Mouse (Mus musculus): Measurements from ENCODE around the gene P2ry2.

Gene P2ry2

DNA sequence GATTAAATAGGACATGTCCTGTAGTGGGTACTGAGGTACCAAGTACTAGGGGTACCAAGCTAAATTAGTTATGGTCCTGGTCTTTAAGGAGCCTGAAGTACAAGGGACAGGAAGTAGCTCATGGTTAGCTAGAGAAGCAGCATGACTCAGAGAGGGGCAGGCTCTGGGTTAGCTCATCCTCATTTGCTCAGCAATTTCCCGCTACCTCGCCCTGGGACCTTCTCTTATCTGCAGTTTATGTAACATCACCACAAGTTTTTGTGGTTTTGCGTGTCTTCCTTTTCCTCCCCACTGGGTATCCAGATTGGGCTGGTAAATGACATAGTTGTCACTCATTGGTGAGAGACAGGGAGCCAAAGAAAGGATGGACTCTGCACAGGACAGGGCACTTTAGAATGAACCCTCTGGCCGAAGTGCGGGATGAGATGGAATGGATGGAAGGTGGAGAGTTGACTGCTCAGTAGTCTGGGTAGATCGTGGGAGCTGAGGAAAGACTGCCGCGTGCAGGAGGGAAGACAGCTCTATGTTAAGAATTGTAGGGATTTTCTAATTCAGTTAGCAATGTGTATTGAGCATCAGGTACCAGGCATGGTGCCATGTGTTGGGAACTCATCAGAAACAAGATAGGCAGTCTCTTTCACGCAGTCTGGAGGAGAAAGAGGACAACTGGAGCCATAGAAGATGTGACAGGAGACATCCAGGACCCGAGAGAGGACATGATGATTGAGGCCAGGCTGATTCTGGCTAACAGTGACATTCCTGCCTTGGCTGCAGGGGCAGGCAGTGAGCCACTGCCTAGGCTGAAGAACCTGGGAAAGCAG, 15.2 kb upstream of the P2ry2 start:
- DNase-seq (ENCODE audit: low read depth in 2 of 2, low spot score in 2 of 2): peak in 1 of 2 experiments; percentile 14

- DNase-seq (ENCODE audit: low read depth in 2 of 2, low spot score in 2 of 2): no peak
These were observed 14.2 kb upstream of the P2ry2 start for GRCm38 (mm10) chr7:101026836-101027235.

DNA sequence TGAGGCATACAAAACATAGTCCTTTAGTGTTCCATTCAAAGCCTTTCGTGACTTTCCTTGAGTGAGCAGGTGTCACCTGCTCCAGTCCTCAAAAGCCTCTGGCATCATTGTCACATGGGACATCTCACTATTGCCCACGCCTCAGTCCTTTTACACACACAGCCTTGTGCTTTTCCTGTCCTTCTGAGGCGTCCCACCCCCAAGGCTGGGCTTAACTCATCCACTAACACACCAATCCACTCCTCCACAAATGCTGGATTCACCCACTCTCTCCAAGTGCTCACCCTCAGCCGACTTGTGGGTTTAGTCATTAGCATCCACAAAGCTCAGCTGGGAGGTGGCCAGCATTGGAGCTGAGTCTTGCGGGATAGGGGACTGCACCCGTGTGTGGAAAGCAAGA, 4.8 kb upstream of the P2ry2 start:
- no peak for DNase-seq (ENCODE audit: low read depth in 2 of 2, low spot score in 2 of 2)

- no peak for DNase-seq (ENCODE audit: low read depth in 2 of 2, low spot score in 2 of 2)
These were observed 4.4 kb upstream of the P2ry2 start for GRCm38 (mm10) chr7:101017021-101017461.

DNA sequence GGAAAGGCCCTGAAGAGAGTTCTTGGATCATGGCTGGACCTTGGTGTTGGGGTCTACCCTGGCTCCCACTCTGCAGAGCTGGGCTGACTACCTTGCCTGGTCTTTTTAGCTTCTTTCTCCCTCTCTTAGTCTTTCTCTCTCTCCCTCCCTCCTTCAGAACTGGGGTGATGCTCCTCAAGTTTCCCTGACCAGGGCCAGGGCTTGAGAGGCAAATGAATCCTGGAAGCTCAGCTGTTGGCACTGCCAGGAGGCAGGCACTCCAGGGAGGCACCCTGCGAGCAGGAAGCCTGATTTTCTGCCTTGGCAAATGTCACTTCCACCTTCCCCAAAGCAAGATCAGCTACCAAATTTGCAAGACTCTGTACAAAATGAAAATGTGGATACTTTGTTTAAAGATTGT, 2.3 kb upstream of the P2ry2 start:
- DNase-seq (ENCODE audit: low read depth in 2 of 2, low spot score in 2 of 2): no peak

- DNase-seq (ENCODE audit: low read depth in 2 of 2, low spot score in 2 of 2): no peak
These were observed 1.4 kb upstream of the P2ry2 start for GRCm38 (mm10) chr7:101014041-101014440.

- peak; percentile 20 to 41 for DNase-seq (ENCODE audit: low read depth in 2 of 2, low spot score in 2 of 2)
These were observed 842 bp downstream of the P2ry2 start for GRCm38 (mm10) chr7:101011681-101012367.

GRCm38 (mm10) chr7:101010741-101011140, 1.9 kb downstream of the P2ry2 start:
- no peak for DNase-seq (ENCODE audit: low read depth in 2 of 2, low spot score in 2 of 2)

DNA sequence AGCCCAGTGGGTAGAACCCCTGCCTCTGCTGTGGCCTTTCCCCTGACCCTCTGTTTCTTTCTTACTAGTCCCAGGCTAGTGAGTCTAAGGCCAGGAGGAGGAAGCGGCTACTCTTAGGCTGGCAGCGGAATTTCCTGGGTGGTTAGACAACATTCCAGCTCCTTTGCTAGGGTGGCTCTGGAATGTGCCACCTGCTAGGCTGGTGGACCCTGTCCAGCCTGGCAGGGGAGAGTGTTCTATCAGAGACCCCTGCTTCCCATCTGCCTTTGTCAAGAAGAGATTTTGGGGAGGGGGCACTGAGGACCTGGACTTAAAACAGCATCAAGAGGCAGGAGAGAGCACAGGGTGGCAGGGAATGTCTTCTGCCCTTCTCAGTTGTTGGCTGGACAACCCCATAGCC, 6.5 kb downstream of the P2ry2 start:
- no peak for DNase-seq (ENCODE audit: low read depth in 2 of 2, low spot score in 2 of 2)

DNA sequence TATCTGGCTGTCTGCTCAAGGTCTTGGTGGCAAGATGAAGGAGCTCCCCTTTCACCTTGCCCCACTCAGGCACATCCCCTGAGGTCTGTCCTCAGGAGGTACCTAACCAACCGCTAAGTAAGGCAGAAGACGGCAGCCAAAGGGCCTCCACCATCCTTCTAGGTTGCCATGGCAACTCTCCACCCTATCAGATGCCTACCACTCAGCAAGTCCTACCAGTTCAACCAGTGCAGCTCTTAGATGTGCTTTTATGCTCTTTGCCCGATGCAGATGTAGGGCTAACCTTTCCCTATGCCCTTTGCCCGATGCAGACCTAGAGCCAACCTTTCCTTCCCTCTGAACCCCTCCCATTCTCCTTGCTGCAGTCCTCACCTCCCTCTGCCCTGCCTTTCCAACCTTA, 7.5 kb downstream of the P2ry2 start:
- no peak for DNase-seq (ENCODE audit: low read depth in 2 of 2, low spot score in 2 of 2)

GRCm38 (mm10) chr7:101003442-101004326, 9.0 kb downstream of the P2ry2 start:
- DNase-seq (ENCODE audit: low read depth in 2 of 2, low spot score in 2 of 2): no peak

- DNase-seq (ENCODE audit: low read depth in 2 of 2, low spot score in 2 of 2): no peak
These were observed 10.4 kb downstream of the P2ry2 start for GRCm38 (mm10) chr7:101002274-101002673.

DNA sequence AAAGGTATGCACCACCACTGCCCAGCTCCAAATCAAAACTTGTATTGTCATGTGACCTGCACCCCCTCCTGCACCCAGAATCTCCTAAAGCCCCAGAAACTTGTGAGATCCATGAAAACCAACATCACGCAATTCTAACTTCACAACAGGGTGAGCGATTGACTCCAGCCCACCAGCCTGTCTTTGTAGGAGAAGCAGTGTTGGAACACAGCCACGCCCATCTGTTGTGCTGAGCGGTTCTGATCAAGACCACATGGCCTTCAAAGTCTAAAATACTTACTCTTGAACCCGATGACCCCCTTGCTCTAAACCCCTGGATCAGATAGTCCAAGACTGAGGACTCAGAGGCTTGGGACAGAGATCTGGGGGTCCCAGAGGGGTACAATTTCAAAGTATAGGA, 13.0 kb downstream of the P2ry2 start:
- DNase-seq (ENCODE audit: low read depth in 2 of 2, low spot score in 2 of 2): no peak

GRCm38 (mm10) chr7:100998578-100998960, 14.1 kb downstream of the P2ry2 start:
- DNase-seq (ENCODE audit: low read depth in 2 of 2, low spot score in 2 of 2): no peak

DNA sequence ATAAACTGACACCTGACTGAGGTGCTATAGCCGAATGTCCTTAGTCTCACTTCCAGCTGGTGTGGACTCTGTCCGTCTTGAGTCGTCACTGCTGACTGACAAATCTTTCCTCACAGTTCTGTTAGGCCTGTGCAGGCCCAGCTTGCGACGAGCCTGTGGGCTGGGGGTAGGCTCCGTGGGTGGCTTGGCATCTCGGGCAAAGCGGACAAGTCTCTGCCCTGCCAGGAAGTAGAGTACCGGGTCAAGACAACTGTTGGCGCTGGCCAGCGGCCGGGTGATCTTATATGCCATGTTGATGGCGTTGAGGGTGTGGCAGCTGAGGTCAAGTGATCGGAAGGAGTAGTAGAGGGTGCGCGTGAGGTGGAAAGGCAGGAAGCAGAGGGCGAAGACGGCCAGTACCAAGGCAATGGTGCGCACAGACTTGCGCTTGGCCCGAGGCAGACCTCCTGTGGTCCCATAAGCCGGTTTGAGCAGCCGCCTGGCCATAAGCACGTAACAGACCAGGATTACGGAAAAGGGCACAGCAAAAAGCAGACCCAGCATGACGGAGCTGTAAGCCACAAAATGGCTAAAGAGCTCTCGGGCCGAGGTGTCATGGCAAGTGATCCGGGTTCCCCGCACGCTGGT, 14.6 kb downstream of the P2ry2 start:
- DNase-seq (ENCODE audit: low read depth in 2 of 2, low spot score in 2 of 2): no peak

DNA sequence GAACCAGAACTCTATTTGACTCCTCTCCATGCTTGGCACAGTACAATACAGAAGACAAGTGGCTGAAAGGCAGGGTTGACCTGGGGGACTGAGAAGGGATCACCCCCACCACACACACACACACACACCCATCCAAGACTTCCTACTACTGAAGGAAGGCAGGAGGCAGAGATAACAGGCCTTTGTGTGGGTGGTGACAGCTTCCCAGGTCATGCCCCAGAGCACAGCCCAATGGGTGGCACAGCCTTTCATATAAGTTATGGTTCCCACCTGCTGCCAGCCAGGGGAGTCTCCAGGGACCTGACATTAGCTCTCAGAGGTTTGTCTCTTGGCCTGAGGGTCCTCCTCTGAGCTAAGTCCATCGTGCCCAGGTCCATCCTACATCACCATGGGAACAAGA, 15.5 kb downstream of the P2ry2 start:
- no peak for DNase-seq (ENCODE audit: low read depth in 2 of 2, low spot score in 2 of 2)

- DNase-seq (ENCODE audit: low read depth in 2 of 2, low spot score in 2 of 2): no peak
These were observed 16.7 kb downstream of the P2ry2 start for GRCm38 (mm10) chr7:100995951-100996350.

DNA sequence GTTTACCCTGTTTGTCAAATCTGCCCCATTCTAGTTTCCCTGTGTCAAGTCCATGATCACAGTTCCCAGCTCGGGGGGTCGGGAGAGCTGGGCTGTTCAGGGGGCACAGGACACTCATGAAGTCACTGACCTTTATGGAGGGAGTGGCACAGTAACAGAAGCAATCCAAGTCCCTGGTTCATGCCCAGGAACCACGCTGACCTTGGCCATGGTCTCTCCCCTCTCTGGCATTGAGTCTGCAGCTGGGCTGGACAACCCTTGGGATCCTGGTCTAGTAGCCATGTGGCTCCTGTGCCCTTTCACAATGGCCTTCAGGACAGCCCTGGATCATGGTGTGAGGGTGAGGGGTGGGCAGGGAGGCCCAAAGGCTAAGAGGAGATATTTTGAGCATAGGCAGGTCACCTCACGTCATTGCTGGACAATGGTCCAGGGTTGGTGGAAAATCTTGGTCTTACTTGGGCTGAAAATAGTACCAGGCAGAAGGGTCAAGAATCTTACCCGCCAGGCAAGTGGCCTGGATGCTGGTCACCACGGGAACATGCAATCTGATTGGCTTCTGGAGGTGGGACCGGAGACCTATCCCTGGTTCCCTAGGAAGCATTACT, 17.3 kb downstream of the P2ry2 start:
- no peak for DNase-seq (ENCODE audit: low read depth in 2 of 2, low spot score in 2 of 2)

- DNase-seq (ENCODE audit: low read depth in 2 of 2, low spot score in 2 of 2): no peak
These were observed 19.5 kb downstream of the P2ry2 start for GRCm38 (mm10) chr7:100993166-100993565.

GRCm38 (mm10) chr7:100991972-100992371, 20.7 kb downstream of the P2ry2 start:
- peak in 1 of 2 experiments; percentile 8 for DNase-seq (ENCODE audit: low read depth in 2 of 2, low spot score in 2 of 2)
